Mouse (Mus musculus) intestine, postnatal 0 days (tissue): Measurements from ENCODE around the gene Per1. TPM values are rescaled to one million over a fixed set of nuclear protein-coding genes. Genes with fewer than 3 reads are reported as not detected.

ENCODE experiments used
- ATAC-seq: fragments of 200-750 bp; cut with Nextera tagmentation; 2 replicates; pipeline ENCODE4 v1.8.0; 2017; ENCODE audit warnings: mild to moderate bottlenecking, moderate TSS enrichment, moderate library complexity
- H3K27ac ChIP-seq: fragments of 300-500 bp; sonication (generic); 2 replicates; pipeline ENCODE4 v1.5.1; 2014; ENCODE audit warnings: mild to moderate bottlenecking, low read depth, low read length, moderate library complexity
- H3K27me3 ChIP-seq: fragments of 300-500 bp; sonication (generic); replicated peaks from 2 replicates; pipeline ENCODE4 v1.6.1; 2014; ENCODE audit warnings: low read length, mixed read lengths; ENCODE audit not compliant: control insufficient read depth, insufficient read depth
- H3K36me3 ChIP-seq: fragments of 300-500 bp; sonication (generic); 2 replicates; pipeline ENCODE4 v1.6.1; 2014; ENCODE audit warnings: mild to moderate bottlenecking, moderate library complexity; ENCODE audit not compliant: control insufficient read depth, insufficient read depth
- H3K4me1 ChIP-seq: fragments of 300-500 bp; sonication (generic); replicated peaks from 2 replicates; pipeline ENCODE4 v1.6.1; 2014; ENCODE audit warnings: antibody characterized with exemption, low read length, mixed read lengths; ENCODE audit not compliant: control insufficient read depth, insufficient read depth
- H3K4me2 ChIP-seq: fragments of 300-500 bp; sonication (generic); replicated peaks from 2 replicates; pipeline ENCODE4 v1.6.1; 2014; ENCODE audit warnings: low read depth, mild to moderate bottlenecking, moderate library complexity
- H3K4me3 ChIP-seq: fragments of 300-500 bp; sonication (generic); 2 replicates; pipeline ENCODE4 v1.5.1; 2014; ENCODE audit warnings: low read depth, low read length
- H3K9ac ChIP-seq: fragments of 300-500 bp; sonication (generic); 2 replicates; pipeline ENCODE4 v1.6.1; 2014; ENCODE audit warnings: mild to moderate bottlenecking, low read depth, low read length
- H3K9me3 ChIP-seq: fragments of 300-500 bp; sonication (generic); 2 replicates; pipeline ENCODE4 v1.6.1; 2016; ENCODE audit warnings: mixed run types; ENCODE audit not compliant: control insufficient read depth
- CTCF ChIP-seq: sonication (generic); IDR thresholded peaks from 2 replicates; pipeline ENCODE4 v1.5.1; 2016; ENCODE audit warnings: low read depth, mild to moderate bottlenecking, control low read depth, antibody characterized with exemption, moderate library complexity
- WGBS: fragments of 180-500 bp; shearing (Covaris S2); extraction: QIAGEN DNeasy Blood & Tissue Kit; methylation state at CpG from one replicate; pipeline ENCODE4 v1.1.7; 2014; 5-methylcytosine and 5-hydroxymethylcytosine counted together
- polyA plus RNA-seq: library from polyadenylated mRNA; unstranded; fragments of >200 nt; fragmentation: Nextera tagmentation; extraction: Ambion mirVana; gene quantifications from 2 replicates; pipeline ENCODE4 v1.2.1, GENCODE M21; 2015

Gene Per1
- polyA plus RNA-seq, 1 experiment from 2014 or later: 11.3 TPM

GRCm38 (mm10) chr11:69114018-69114417 is 19.0 kb downstream of the Per1 start:
- Histone ChIP-seq H3K9ac (no peak overlapping the region), H3K4me1 (no peaks in the 10 kb centered on the region), H3K36me3 (peaks cover 5% of the 10 kb centered on the region; the same call in 1 of the 2 replicates), H3K27ac (no peak overlapping the region), H3K4me3 (no peak overlapping the region), H3K27me3 (no peaks in the 10 kb centered on the region), H3K9me3 (no peaks in the 10 kb centered on the region), H3K4me2 (no peak overlapping the region)
- ATAC-seq: no peak
- no peak for TF ChIP-seq CTCF
- 62% methylated on average over 3 of the region's 3 CpGs for WGBS

- H3K27ac ChIP-seq: no peak overlapping the region
- ATAC-seq: no peak
- 80% methylated on average over 3 of the region's 3 CpGs for WGBS
These were observed 19.6 kb downstream of the Per1 start for GRCm38 (mm10) chr11:69114621-69115020.

GRCm38 (mm10) chr11:69116843-69117242 is 21.8 kb downstream of the Per1 start:
- WGBS: 62% methylated on average over 5 of the region's 5 CpGs
- no peak overlapping the region for H3K4me3 ChIP-seq

More at GRCm38 (mm10) chr11:69114621-69115020, 19.6 kb downstream of the Per1 start:
- TF ChIP-seq CTCF: no peak
- Histone ChIP-seq H3K4me2 (no peak overlapping the region), H3K4me3 (no peak overlapping the region), H3K9me3 (no peaks in the 10 kb centered on the region), H3K27me3 (no peaks in the 10 kb centered on the region), H3K9ac (no peak overlapping the region), H3K36me3 (no peaks in the 10 kb centered on the region), H3K4me1 (no peaks in the 10 kb centered on the region)

GRCm38 (mm10) chr11:69117737-69118695 is 23.0 kb downstream of the Per1 start:
- Histone ChIP-seq H3K27ac (peak overlapping the region; percentile 77), H3K9ac (peak overlapping the region; percentile 72), H3K9me3 (no peaks in the 10 kb centered on the region), H3K4me1 (0 out of 2 replicates have a peak, but pooled peaks cover 12% of the 10 kb centered on the region), H3K4me2 (peak overlapping the region; percentile 95), H3K27me3 (no peaks in the 10 kb centered on the region), H3K4me3 (peak overlapping the region; percentile 76), H3K36me3 (no peaks in the 10 kb centered on the region)
- under 1% methylated on average over 45 of the region's 45 CpGs for WGBS
- ATAC-seq: peak; percentile 63
- no peak for TF ChIP-seq CTCF

More at GRCm38 (mm10) chr11:69116843-69117242, 21.8 kb downstream of the Per1 start:
- no peak for TF ChIP-seq CTCF
- Histone ChIP-seq H3K27me3 (no peaks in the 10 kb centered on the region), H3K9me3 (no peaks in the 10 kb centered on the region), H3K36me3 (no peaks in the 10 kb centered on the region), H3K4me2 (0 out of 2 replicates have a peak overlapping the region, but pooled peaks have one; percentile 95), H3K9ac (no peak overlapping the region), H3K4me1 (0 out of 2 replicates have a peak, but pooled peaks cover 12% of the 10 kb centered on the region), H3K27ac (no peak overlapping the region)
- no peak for ATAC-seq

- no peak overlapping the region for H3K9ac ChIP-seq
- H3K27me3 ChIP-seq: no peaks in the 10 kb centered on the region
- H3K4me2 ChIP-seq: peak overlapping the region; percentile 95
- 2% methylated on average over 15 of the region's 15 CpGs for WGBS
- H3K4me1 ChIP-seq: 0 out of 2 replicates have a peak, but pooled peaks cover 12% of the 10 kb centered on the region
- peak overlapping the region; percentile 76 for H3K4me3 ChIP-seq
- no peak for TF ChIP-seq CTCF
- no peak overlapping the region for H3K27ac ChIP-seq
- no peaks in the 10 kb centered on the region for H3K36me3 ChIP-seq
- peak; percentile 14 for ATAC-seq
- no peaks in the 10 kb centered on the region for H3K9me3 ChIP-seq
These were observed 23.7 kb downstream of the Per1 start for GRCm38 (mm10) chr11:69118765-69119164.

- H3K4me1 ChIP-seq: 0 out of 2 replicates have a peak, but pooled peaks cover 12% of the 10 kb centered on the region
- no peak overlapping the region for H3K27ac ChIP-seq
- ATAC-seq: no peak
- peak overlapping the region; percentile 95; the same call in 1 of the 2 replicates for H3K4me2 ChIP-seq
- H3K9me3 ChIP-seq: no peaks in the 10 kb centered on the region
- no peak overlapping the region for H3K9ac ChIP-seq
- no peaks in the 10 kb centered on the region for H3K36me3 ChIP-seq
- 69% methylated on average over 14 of the region's 14 CpGs for WGBS
- H3K27me3 ChIP-seq: no peaks in the 10 kb centered on the region
- TF ChIP-seq CTCF: no peak
- H3K4me3 ChIP-seq: no peak overlapping the region; the same call in 1 of the 2 replicates
These were observed 24.6 kb downstream of the Per1 start for GRCm38 (mm10) chr11:69119446-69120155.
